Mouse (Mus musculus) heart, adult 8-10 months (tissue): Measurements from ENCODE around the gene Pet100. TPM values are rescaled to one million over a fixed set of nuclear protein-coding genes. Genes with fewer than 3 reads are reported as not detected.

Experiments used
- total RNA-seq, 4 experiments: library from RNA; stranded (reverse); gene quantifications; 2 replicates each; pipeline ENCODE4 v1.2.4; 2022

The Pet100 gene
- total RNA-seq, 4 experiments from 2014 or later = 84.2 to 104 (median 93.4) TPM

Other genes starting within 250 kb of the Pet100 start
- gene Arhgef18, start 228.5 kb upstream of the Pet100 start, total RNA-seq = 10 to 100 TPM; 15.0 to 17.4 (median 15.8) TPM
- gene Pex11g, start 153.9 kb upstream of the Pet100 start, total RNA-seq = 1 to 10 TPM; 2.6 to 4.7 (median 4.1) TPM
- gene Tex45, start 150.7 kb upstream of the Pet100 start, total RNA-seq = under 1 TPM in 1 of 4 experiments, not detected in 3; 0.16 TPM
- 10 to 100 TPM; 24.2 to 30.9 (median 29.6) TPM for gene Zfp358, start 128.4 kb upstream of the Pet100 start, total RNA-seq
- gene Mcoln1, start 121.1 kb upstream of the Pet100 start, total RNA-seq = 10 to 100 TPM; 20.6 to 24.2 (median 23.3) TPM
- 1 to 10 TPM; 8.8 to 9.8 (median 9.6) TPM for gene Pnpla6, start 106.2 kb upstream of the Pet100 start, total RNA-seq
- under 1 TPM in 1 of 4 experiments, not detected in 3; 0.57 TPM for gene C330021F23Rik, start 53.6 kb upstream of the Pet100 start, total RNA-seq
- 1 to 10 TPM in 2 of 4 experiments, under 1 TPM in 2; 0.86 to 2.1 (median 1.0) TPM for gene Camsap3, start 34.3 kb upstream of the Pet100 start, total RNA-seq
- gene Xab2, start 232 bp upstream of the Pet100 start, total RNA-seq = 10 to 100 TPM; 13.8 to 18.5 (median 16.2) TPM
- not detected for gene Pcp2, start 4.0 kb downstream of the Pet100 start, total RNA-seq
- 1 to 10 TPM; 4.6 to 7.7 (median 5.6) TPM for gene Stxbp2, start 9.4 kb downstream of the Pet100 start, total RNA-seq
- 1 to 10 TPM in 2 of 4 experiments, under 1 TPM in 2; 0.38 to 1.9 (median 1.3) TPM for gene Retn, start 34.2 kb downstream of the Pet100 start, total RNA-seq
- gene Mcemp1, start 44.2 kb downstream of the Pet100 start, total RNA-seq = 1 to 10 TPM in 1 of 4 experiments, not detected in 3; 3.5 TPM
- gene Fcor, start 50.8 kb downstream of the Pet100 start, total RNA-seq = under 1 TPM in 2 of 4 experiments, not detected in 2; 0.86 to 0.97 TPM
- gene Trappc5, start 54.8 kb downstream of the Pet100 start, total RNA-seq = 10 to 100 TPM; 19.9 to 23.0 (median 20.6) TPM
- under 1 TPM; 0.22 to 0.55 (median 0.47) TPM for gene Fcer2a, start 72.6 kb downstream of the Pet100 start, total RNA-seq
- under 1 TPM; 0.53 to 0.79 (median 0.59) TPM for gene Clec4g, start 99.1 kb downstream of the Pet100 start, total RNA-seq
- under 1 TPM; 0.63 to 0.78 (median 0.71) TPM for gene Cd209a, start 127.4 kb downstream of the Pet100 start, total RNA-seq
- not detected for gene Cd209e, start 232.8 kb downstream of the Pet100 start, total RNA-seq